Mouse (Mus musculus): Measurements from ENCODE around the gene Ears2. TPM values are rescaled to one million over a fixed set of nuclear protein-coding genes. Genes with fewer than 3 reads are reported as not detected.

Gene Ears2
- 11.2 and 15.3 TPM in 2 replicates for polyA plus RNA-seq (2012; rRNA removed; ENCODE audit: low replicate concordance)

DNA sequence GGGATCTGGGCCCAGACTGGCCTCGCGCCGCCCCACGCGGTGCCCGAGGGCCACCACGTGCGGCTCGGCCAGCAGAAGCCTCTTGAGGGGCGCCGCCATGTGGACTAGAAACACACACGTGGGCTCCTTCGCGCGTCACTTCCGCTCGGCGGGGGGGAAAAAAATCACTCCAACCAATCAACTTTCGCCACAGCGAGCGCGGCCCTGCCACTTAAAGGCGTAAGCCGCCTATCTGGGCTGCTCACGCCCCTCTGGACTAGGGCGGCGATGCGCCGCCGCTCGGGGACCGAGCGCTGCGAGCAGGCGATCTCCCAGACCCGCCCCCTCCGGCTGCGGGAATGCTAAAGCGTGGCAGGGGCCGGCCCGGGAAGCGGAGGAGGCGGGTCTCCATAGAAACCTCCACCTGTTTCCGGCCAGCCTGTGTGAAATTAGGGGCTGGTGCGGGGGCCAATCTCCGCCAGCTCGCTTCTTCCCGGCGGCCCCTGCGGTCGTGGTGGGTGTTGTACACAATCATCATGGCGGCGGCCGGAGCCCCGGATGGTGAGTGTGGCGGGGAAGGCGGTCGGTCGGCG is at the start of gene Ears2, which contains the start of gene Ubfd1:
Gene Ears2, minus strand, starts transcription at position 319 of the 572 bp plus-strand sequence.
Gene Ubfd1, plus strand, starts transcription at position 231 of the 572 bp plus-strand sequence.

GRCm38 (mm10) chr7:122101747-122102244 is 34.7 kb upstream of the Ears2 start, which contains the start of gene Ndufab1:
Ndufab1 (minus strand) TSS chr7:122101886.

GRCm38 (mm10) chr7:122020667-122021354 is 46.3 kb downstream of the Ears2 start, which contains the start of gene Gga2:
Gga2 (minus strand) TSS chr7:122021222.

Other genes starting within 250 kb of the Ears2 start
- gene Scnn1b, start 202.2 kb downstream of the Ears2 start, polyA plus RNA-seq (2012; rRNA removed; ENCODE audit: low replicate concordance), result 8.2 and 9.6 TPM in 2 replicates
- gene Cog7, start 85.6 kb downstream of the Ears2 start, polyA plus RNA-seq (2012; rRNA removed; ENCODE audit: low replicate concordance), result 23.0 and 24.2 TPM in 2 replicates
- gene Gga2, start 46.0 kb downstream of the Ears2 start, polyA plus RNA-seq (2012; rRNA removed; ENCODE audit: low replicate concordance), result 48.7 and 97.6 TPM in 2 replicates
- gene Ubfd1, start 88 bp downstream of the Ears2 start, polyA plus RNA-seq (2012; rRNA removed; ENCODE audit: low replicate concordance), result 20.5 and 27.9 TPM in 2 replicates
- 484 and 1,266 TPM in 2 replicates for gene Ndufab1, start 34.6 kb upstream of the Ears2 start, polyA plus RNA-seq (2012; rRNA removed; ENCODE audit: low replicate concordance)
- 1.1 and 1.6 TPM in 2 replicates for gene Palb2, start 65.7 kb upstream of the Ears2 start, polyA plus RNA-seq (2012; rRNA removed; ENCODE audit: low replicate concordance)
- gene Dctn5, start 65.8 kb upstream of the Ears2 start, polyA plus RNA-seq (2012; rRNA removed; ENCODE audit: low replicate concordance), result 56.3 and 116 TPM in 2 replicates
- gene Plk1, start 92.2 kb upstream of the Ears2 start, polyA plus RNA-seq (2012; rRNA removed; ENCODE audit: low replicate concordance), result 2.5 and 5.9 TPM in 2 replicates
- gene Ern2, start 118.9 kb upstream of the Ears2 start, polyA plus RNA-seq (2012; rRNA removed; ENCODE audit: low replicate concordance), result 0.04 and 0.10 TPM in 2 replicates
- 19.0 and 21.9 TPM in 2 replicates for gene Chp2, start 152.2 kb upstream of the Ears2 start, polyA plus RNA-seq (2012; rRNA removed; ENCODE audit: low replicate concordance)
- gene Prkcb, start 221.5 kb upstream of the Ears2 start, polyA plus RNA-seq (2012; rRNA removed; ENCODE audit: low replicate concordance), result 39.4 and 46.7 TPM in 2 replicates

Data from mammary gland, adult 2 months (tissue).